Mouse (Mus musculus): Measurements from ENCODE around the gene Bptf. TPM values are rescaled to one million over a fixed set of nuclear protein-coding genes. Genes with fewer than 3 reads are reported as not detected.
"Not testable (repeated sequence)": the region's sequence is repeated elsewhere in the genome, so short reads cannot be mapped to it uniquely, and the experiment has no call there.

Bptf gene
- polyA plus RNA-seq, 1 experiment = 77.1 TPM

DNA sequence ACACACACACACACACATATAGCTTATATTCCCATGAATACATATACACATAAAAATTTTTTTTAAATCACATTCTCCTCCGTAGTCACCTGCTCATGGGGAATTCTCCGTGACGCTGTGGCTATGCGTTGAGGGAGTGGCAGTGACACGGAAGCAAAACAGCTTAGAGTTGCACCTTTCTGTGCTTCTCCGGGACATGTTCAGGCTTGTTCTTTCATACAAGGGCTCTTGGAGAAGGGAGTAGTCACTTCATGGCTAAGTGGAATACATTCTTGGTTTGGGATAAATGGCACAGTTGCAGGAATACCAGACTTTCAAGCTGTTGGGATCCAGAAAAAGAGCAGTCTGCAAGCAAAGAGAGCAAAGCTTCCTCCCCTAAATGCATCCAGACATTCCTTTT is 5.7 kb upstream of the Bptf start:
- DNase-seq (ENCODE audit: low read depth) = no peak

GRCm38 (mm10) chr11:107136458-107136857 is 4.5 kb upstream of the Bptf start:
- DNase-seq (ENCODE audit: low read depth) = not testable (repeated sequence)

More for the DNA sequence above, 5.7 kb upstream of the Bptf start:
- TF ChIP-seq CTCF (IDR thresholded peaks at IDR 0.05; ENCODE audit: borderline replicate concordance, extremely low read depth, insufficient read depth, insufficient read length) = no peak
- no peak for TF ChIP-seq POLR2A (IDR thresholded peaks at IDR 0.05; ENCODE audit: borderline replicate concordance, extremely low read depth, insufficient read depth, insufficient read length, poor library complexity, severe bottlenecking)

- DNase-seq (ENCODE audit: low read depth) = no peak
- no peak for TF ChIP-seq POLR2A (IDR thresholded peaks at IDR 0.05; ENCODE audit: borderline replicate concordance, extremely low read depth, insufficient read depth, insufficient read length, poor library complexity, severe bottlenecking)
Observed at GRCm38 (mm10) chr11:107135741-107136140, 3.8 kb upstream of the Bptf start.

GRCm38 (mm10) chr11:107132426-107132825 is 499 bp upstream of the Bptf start:
- TF ChIP-seq CTCF (IDR thresholded peaks at IDR 0.05; ENCODE audit: borderline replicate concordance, extremely low read depth, insufficient read depth, insufficient read length) (no peak), POLR2A (IDR thresholded peaks at IDR 0.05; ENCODE audit: borderline replicate concordance, extremely low read depth, insufficient read depth, insufficient read length, poor library complexity, severe bottlenecking) (no peak)
- no peak for DNase-seq (ENCODE audit: low read depth)

- peak; percentile 76 for DNase-seq (ENCODE audit: low read depth)
- no peak for TF ChIP-seq CTCF (IDR thresholded peaks at IDR 0.05; ENCODE audit: borderline replicate concordance, extremely low read depth, insufficient read depth, insufficient read length)
- TF ChIP-seq POLR2A (IDR thresholded peaks at IDR 0.05; ENCODE audit: borderline replicate concordance, extremely low read depth, insufficient read depth, insufficient read length, poor library complexity, severe bottlenecking) = peak; percentile 47; the same call in 1 of the 2 replicates
Observed at GRCm38 (mm10) chr11:107130879-107131748, 813 bp downstream of the Bptf start.

DNA sequence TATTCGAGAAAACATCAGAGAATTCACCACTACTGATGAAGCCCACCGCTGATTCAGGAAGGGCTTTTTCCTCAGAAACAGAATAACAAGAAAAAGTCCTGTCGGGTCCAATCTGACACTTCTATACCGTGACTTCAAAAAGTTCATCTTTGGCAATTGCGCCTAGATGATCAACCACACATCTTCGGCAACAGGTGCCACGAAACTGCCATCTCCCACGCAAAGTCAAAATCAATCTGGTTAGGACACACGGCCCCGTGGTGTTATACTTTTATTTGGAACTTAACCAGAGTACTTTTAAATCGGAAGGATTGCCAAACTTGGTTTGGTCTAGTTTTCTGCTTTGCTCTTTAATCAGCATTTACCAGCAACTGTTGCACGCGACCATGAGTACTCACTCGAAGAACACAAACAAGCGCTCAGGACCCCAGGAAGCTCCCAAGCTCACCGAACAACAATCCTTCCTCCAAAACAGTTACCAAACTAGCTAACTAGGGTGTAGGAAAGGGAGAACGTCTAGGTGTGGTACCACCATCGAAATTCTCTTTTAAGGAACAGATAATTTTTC is 1.6 kb downstream of the Bptf start:
- DNase-seq (ENCODE audit: low read depth) = peak; percentile 61
- TF ChIP-seq CTCF (IDR thresholded peaks at IDR 0.05; ENCODE audit: borderline replicate concordance, extremely low read depth, insufficient read depth, insufficient read length) = no peak
- TF ChIP-seq POLR2A (IDR thresholded peaks at IDR 0.05; ENCODE audit: borderline replicate concordance, extremely low read depth, insufficient read depth, insufficient read length, poor library complexity, severe bottlenecking) = no peak

DNA sequence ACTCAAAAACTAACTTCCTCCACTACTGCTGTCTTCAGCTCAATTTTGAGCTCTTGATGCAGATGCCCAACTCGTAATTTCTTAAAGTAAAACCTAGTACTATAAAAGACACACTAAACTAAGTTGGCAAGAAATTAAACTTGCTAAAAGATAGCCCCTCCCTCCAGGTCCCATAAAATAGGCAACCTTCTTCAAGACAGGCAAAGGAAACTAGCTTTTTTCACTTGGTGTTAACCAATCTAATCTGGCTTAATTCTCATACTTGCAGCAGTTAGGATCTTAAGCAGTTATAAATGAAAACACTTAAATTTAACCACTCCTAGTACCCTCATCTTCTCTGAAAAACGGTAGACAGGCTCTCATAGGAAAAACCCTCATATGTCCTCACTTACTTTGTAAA is 2.3 kb downstream of the Bptf start:
- no peak for DNase-seq (ENCODE audit: low read depth)
- TF ChIP-seq CTCF (IDR thresholded peaks at IDR 0.05; ENCODE audit: borderline replicate concordance, extremely low read depth, insufficient read depth, insufficient read length) = no peak
- TF ChIP-seq POLR2A (IDR thresholded peaks at IDR 0.05; ENCODE audit: borderline replicate concordance, extremely low read depth, insufficient read depth, insufficient read length, poor library complexity, severe bottlenecking) = no peak

GRCm38 (mm10) chr11:107126716-107127115 is 5.2 kb downstream of the Bptf start:
- not testable (repeated sequence) for DNase-seq (ENCODE audit: low read depth)

DNA sequence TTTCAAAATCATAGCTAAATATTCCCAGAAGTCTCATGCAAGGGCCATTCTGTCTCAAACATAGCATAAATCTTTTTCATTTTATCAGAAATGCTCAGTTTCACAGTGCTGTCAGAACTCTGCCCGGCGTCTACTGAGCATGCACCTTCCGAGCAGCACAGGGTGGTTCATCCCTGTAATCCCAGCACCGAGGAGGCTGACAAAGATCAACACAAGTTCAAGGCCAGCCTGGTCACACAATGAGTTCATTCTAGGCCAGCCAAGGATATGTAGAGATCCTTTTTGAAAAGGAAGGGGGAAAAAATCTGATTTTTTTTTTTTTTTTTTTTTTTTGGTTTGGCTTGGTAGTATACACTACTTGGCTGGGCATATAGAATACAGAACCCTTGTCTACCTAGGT is 6.9 kb downstream of the Bptf start:
- TF ChIP-seq CTCF (IDR thresholded peaks at IDR 0.05; ENCODE audit: borderline replicate concordance, extremely low read depth, insufficient read depth, insufficient read length) (no peak), POLR2A (IDR thresholded peaks at IDR 0.05; ENCODE audit: borderline replicate concordance, extremely low read depth, insufficient read depth, insufficient read length, poor library complexity, severe bottlenecking) (no peak)
- DNase-seq (ENCODE audit: low read depth) = no peak

- TF ChIP-seq POLR2A (IDR thresholded peaks at IDR 0.05; ENCODE audit: borderline replicate concordance, extremely low read depth, insufficient read depth, insufficient read length, poor library complexity, severe bottlenecking) = no peak
- TF ChIP-seq CTCF (IDR thresholded peaks at IDR 0.05; ENCODE audit: borderline replicate concordance, extremely low read depth, insufficient read depth, insufficient read length) = no peak
- peak; percentile 18 for DNase-seq (ENCODE audit: low read depth)
Observed at GRCm38 (mm10) chr11:107124327-107124731, 7.6 kb downstream of the Bptf start.

DNA sequence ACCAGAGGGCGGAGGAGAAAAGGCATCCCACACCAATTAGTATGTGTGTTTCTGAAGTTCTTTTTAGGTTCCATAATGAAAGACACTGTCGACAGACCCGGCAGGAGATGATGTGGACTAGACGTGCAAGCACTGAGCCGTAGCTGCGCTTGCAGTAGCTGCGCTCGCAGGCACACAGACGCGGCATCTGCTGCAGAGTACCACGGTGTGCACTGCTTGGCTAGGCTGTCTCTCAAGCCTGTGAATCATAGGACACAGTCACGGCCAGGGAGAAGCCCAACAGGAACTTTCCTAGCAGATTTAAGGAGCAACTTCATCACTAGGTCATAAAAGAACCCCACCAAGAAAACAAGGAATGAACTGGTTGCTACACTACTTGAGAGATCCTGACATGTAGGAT is 14.1 kb downstream of the Bptf start:
- TF ChIP-seq CTCF (IDR thresholded peaks at IDR 0.05; ENCODE audit: borderline replicate concordance, extremely low read depth, insufficient read depth, insufficient read length) (no peak), POLR2A (IDR thresholded peaks at IDR 0.05; ENCODE audit: borderline replicate concordance, extremely low read depth, insufficient read depth, insufficient read length, poor library complexity, severe bottlenecking) (no peak)

DNA sequence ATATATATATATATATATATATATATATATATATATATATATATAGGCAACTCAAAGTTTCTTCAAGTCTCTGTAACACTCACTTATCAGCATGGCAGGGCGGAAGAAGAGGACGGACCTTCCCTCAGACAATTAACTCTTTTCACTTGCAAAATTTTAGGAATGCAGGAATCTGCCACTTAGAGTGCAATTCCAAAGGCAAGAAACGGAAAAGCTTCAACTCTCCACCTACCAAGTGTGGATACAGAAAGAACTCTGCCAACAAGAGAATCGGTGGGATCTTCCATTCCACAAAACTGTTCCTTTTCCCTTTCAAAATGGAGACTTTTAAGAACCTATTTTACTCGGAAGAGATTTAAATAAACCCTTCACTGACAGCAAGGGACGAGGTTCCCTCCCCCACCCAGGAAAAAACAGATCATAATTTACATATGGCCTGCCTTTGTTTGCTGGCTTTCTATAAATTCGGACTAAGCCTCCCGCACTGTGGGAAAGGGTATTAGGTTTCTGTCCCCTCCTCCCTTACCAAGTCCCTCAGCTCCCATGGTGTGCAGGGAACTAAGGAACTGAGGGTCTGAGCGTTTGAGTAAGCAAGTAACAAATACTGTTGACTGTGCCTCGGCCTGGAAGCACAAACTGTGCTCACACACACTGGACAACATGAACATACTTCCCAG is 17.9 kb downstream of the Bptf start:
- DNase-seq (ENCODE audit: low read depth) = peak; percentile 56
- TF ChIP-seq CTCF (IDR thresholded peaks at IDR 0.05; ENCODE audit: borderline replicate concordance, extremely low read depth, insufficient read depth, insufficient read length) (no peak), POLR2A (IDR thresholded peaks at IDR 0.05; ENCODE audit: borderline replicate concordance, extremely low read depth, insufficient read depth, insufficient read length, poor library complexity, severe bottlenecking) (no peak)

More for the DNA sequence above, 14.1 kb downstream of the Bptf start:
- no peak for DNase-seq (ENCODE audit: low read depth)

All from brain, embryonic 14.5 days (tissue).